Mouse (Mus musculus) intestine, embryonic 16.5 days (tissue): ENCODE data around the gene 1700061G19Rik. TPM values are rescaled to one million over a fixed set of nuclear protein-coding genes. Genes with fewer than 3 reads are reported as not detected.

ENCODE experiments used
- ATAC-seq: fragments of 200-750 bp; cut with Nextera tagmentation; 2 replicates; pipeline ENCODE4 v1.8.0; 2017; ENCODE audit warnings: moderate TSS enrichment, moderate library complexity
- H3K27ac ChIP-seq: fragments of 300-500 bp; sonication (generic); 2 replicates; pipeline ENCODE4 v1.5.1; 2014; ENCODE audit warnings: mild to moderate bottlenecking, low read length
- H3K27me3 ChIP-seq: fragments of 300-500 bp; sonication (generic); replicated peaks from 2 replicates; pipeline ENCODE4 v1.6.1; 2014; ENCODE audit warnings: low read length, control low read depth, mixed read lengths; ENCODE audit not compliant: control insufficient read depth, insufficient read depth
- H3K36me3 ChIP-seq: fragments of 300-500 bp; sonication (generic); 2 replicates; pipeline ENCODE4 v1.6.1; 2014; ENCODE audit warnings: low read length, control low read depth; ENCODE audit not compliant: control insufficient read depth, insufficient read depth
- H3K4me1 ChIP-seq: fragments of 300-500 bp; sonication (generic); 2 replicates; pipeline ENCODE4 v1.6.1; 2014; ENCODE audit warnings: low read length, control low read depth, mixed read lengths; ENCODE audit not compliant: control insufficient read depth, insufficient read depth
- H3K4me2 ChIP-seq: fragments of 300-500 bp; sonication (generic); 2 replicates; pipeline ENCODE4 v1.6.1; 2014; ENCODE audit warnings: low read depth, low read length, control low read depth
- H3K4me3 ChIP-seq: fragments of 300-500 bp; sonication (generic); 2 replicates; pipeline ENCODE4 v1.5.1; 2014; ENCODE audit warnings: mild to moderate bottlenecking, low read length
- H3K9ac ChIP-seq: fragments of 300-500 bp; sonication (generic); 2 replicates; pipeline ENCODE4 v1.6.1; 2014; ENCODE audit warnings: low read depth, low read length
- H3K9me3 ChIP-seq: fragments of 300-500 bp; sonication (generic); 2 replicates; pipeline ENCODE4 v1.6.1; 2016; ENCODE audit warnings: low read length, control low read depth; ENCODE audit not compliant: control insufficient read depth
- WGBS: fragments of 180-500 bp; shearing (Covaris S2); extraction: QIAGEN DNeasy Blood & Tissue Kit; methylation state at CpG from one replicate; pipeline ENCODE4 v1.1.7; 2014; 5-methylcytosine and 5-hydroxymethylcytosine counted together
- polyA plus RNA-seq: library from polyadenylated mRNA; unstranded; fragments of >200 nt; fragmentation: Nextera tagmentation; extraction: Ambion mirVana; gene quantifications from 2 replicates; pipeline ENCODE4 v1.2.1, GENCODE M21; 2015

1700061G19Rik gene
- polyA plus RNA-seq, 1 experiment from 2014 or later, result 0.17 TPM

DNA sequence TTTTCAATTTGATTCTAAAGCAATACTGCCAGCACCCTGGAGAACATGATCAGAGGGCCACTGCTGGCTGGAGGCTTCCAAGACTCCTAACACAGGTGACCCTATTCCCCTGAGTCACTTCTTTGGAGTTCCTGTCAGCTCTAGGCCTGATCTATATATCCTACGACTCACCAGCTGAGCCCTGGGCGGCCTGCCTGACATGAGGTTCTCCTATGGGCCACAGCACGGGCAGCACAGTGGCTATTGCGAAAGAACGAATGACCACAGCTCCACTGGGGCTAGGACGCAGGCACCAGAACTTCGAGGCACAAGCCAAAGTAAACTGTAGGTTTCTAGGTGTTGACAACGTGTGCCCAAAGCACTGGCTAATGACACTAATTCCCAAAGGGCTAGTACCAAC is 54.7 kb downstream of the 1700061G19Rik start:
- Histone ChIP-seq H3K4me3 (no peak overlapping the region), H3K4me2 (no peak overlapping the region), H3K9ac (no peak overlapping the region), H3K36me3 (no peaks in the 10 kb centered on the region; the same call in 1 of the 2 replicates), H3K27me3 (no peaks in the 10 kb centered on the region), H3K4me1 (peaks cover 21% of the 10 kb centered on the region), H3K9me3 (no peaks in the 10 kb centered on the region), H3K27ac (no peak overlapping the region)
- 86% methylated on average over 8 of the region's 8 CpGs for WGBS
- no peak for ATAC-seq

DNA sequence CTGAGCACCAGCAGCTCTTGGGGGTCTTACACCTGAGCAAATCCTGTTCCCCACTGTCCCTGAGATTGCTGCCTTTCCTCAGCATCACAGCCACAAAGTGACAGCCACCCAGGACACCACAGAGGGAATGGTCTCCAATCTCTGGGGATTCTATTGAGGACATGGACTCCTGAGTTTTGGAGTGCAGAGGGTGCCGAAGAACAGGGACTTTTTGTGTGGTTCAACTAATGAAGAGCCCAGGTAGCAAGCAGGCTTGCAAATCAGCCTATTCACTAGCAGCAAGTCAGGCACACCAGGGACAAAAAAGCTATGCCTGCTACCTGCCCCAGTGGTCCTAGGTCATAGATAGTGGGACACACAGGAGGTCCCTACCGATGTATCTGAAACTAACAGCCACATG is 58.1 kb downstream of the 1700061G19Rik start:
- H3K9ac ChIP-seq, result no peak overlapping the region
- no peaks in the 10 kb centered on the region for H3K9me3 ChIP-seq
- H3K36me3 ChIP-seq, result no peaks in the 10 kb centered on the region
- H3K4me3 ChIP-seq, result no peak overlapping the region
- WGBS, result 89% methylated on average over 2 of the region's 2 CpGs
- ATAC-seq, result no peak
- no peak overlapping the region for H3K27ac ChIP-seq
- no peak overlapping the region for H3K4me2 ChIP-seq
- no peaks in the 10 kb centered on the region for H3K27me3 ChIP-seq
- H3K4me1 ChIP-seq, result peaks cover 21% of the 10 kb centered on the region

DNA sequence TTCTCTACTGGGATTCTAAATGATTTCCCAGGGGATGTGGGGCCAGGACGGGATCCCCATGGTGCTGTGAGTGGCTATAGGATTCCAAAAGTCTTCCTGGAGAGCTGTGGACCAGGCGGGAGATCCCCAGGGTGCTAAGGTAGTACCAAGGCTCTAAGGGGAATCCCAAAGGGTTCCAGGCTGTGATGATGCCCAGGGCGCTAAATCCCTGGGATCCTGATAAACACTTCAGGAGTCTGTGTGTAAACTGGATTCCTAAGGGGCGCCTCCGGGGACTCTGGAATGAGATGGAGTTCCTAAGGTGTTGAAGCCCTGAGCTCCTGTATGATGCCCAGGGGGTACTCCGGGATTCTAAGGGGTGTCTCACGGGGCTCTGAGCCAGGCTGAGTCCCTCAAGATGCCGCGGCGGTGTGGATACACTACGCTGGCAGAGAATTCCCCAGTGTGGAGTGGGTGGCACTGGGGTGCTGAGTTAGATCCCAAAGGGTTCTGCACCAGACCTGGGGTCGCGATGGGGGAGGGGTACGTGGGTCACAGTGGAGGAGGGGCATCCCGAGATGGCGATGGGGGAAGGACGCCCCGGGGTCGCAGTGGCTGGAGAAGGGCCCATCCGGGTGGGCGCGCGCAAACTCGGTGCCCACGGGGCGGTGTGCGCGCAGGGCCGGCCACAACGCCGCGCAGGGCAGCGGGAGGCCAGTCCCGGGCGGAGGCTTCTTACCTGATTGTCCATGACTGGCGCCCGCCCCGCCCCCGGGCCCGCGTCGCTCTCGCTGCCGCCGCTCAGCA is 59.5 kb downstream of the 1700061G19Rik start:
- Histone ChIP-seq H3K4me3 (peak overlapping the region; percentile 92), H3K27me3 (no peaks in the 10 kb centered on the region), H3K4me1 (peaks cover 16% of the 10 kb centered on the region), H3K36me3 (no peaks in the 10 kb centered on the region), H3K4me2 (peak overlapping the region; percentile 75), H3K9me3 (no peaks in the 10 kb centered on the region), H3K9ac (peak overlapping the region; percentile 91), H3K27ac (peak overlapping the region; percentile 58)
- peak; percentile 78 for ATAC-seq
- 2% methylated on average over 25 of the region's 45 CpGs for WGBS

DNA sequence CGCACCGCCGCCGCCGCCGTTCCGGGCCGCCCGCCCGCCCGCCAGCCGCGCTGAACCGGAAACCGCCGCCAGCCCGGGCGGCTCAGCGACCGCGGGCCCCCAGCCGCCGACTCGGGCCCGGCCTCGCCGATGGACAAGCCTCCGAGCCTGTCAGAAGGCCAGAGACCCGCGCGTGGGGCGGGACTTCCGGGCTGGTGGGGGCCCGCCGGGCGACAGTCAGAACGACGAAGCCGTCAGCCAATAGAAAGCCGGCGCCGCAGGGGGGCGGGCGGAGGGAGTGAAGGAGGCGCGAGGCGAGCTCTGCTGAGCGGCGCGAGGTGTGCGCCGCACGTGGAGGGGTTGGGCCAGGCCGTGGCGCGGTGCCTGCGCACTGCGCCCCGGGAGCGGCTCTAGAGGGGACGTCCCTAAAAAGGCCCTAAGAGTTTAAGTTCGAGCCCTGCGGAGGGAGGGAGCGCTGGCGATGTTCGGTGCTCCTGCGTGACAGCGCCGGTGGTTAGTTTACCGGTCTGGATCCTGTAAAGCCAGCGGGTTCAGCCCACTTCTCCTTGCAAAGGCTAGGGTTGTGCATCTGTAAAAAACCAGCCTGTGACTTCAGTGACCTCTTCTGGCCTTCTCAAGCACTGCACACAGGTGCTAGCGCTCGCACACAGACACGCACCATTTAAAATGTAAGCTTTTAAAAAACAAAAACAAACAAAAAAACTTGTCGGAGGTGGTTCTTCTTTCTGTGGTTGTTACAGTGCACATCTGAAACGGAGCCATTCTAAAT is 60.3 kb downstream of the 1700061G19Rik start, which contains the start of gene Mllt1:
TSS of gene Mllt1 (minus strand) at position 53 of the 769 bp plus-strand sequence.
- peak within 1 kb of the TSS; percentile 91 for H3K9ac ChIP-seq
- H3K4me1 ChIP-seq, result peaks cover 16% of the 10 kb centered on the region
- peak within 1 kb of the TSS; percentile 75 for H3K4me2 ChIP-seq
- H3K36me3 ChIP-seq, result no peaks in the 10 kb centered on the region
- no peaks in the 10 kb centered on the region for H3K9me3 ChIP-seq
- H3K27ac ChIP-seq, result peak within 1 kb of the TSS; percentile 58
- ATAC-seq, result peak; percentile 99
- WGBS, result 4% methylated on average over 75 of the region's 76 CpGs
- peak within 1 kb of the TSS; percentile 92 for H3K4me3 ChIP-seq
- H3K27me3 ChIP-seq, result no peaks in the 10 kb centered on the region

DNA sequence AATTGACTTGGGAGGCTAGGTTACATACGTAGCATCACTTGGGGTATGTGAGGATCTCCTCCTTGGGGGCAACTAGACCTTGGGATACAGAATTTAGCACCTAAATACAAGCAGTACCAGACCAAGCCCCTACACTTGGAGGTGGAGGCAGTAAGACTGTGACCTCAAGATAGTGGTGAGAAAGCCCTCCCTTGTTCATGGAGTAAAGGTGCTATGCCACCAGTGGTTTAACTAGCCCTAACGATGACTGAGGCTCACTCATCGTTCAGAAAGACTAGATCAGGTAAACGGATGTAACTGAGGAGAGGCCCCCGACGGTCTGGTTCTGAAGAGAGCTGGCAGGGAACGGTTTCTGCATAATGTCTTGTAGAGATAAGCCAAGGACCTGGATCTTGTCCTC is 61.5 kb downstream of the 1700061G19Rik start:
- H3K4me2 ChIP-seq, result no peak overlapping the region
- H3K27me3 ChIP-seq, result no peaks in the 10 kb centered on the region
- H3K9ac ChIP-seq, result no peak overlapping the region
- no peaks in the 10 kb centered on the region for H3K9me3 ChIP-seq
- no peaks in the 10 kb centered on the region for H3K36me3 ChIP-seq
- no peak for ATAC-seq
- 93% methylated on average over 7 of the region's 7 CpGs for WGBS
- H3K27ac ChIP-seq, result no peak overlapping the region
- no peak overlapping the region for H3K4me3 ChIP-seq
- peaks cover 16% of the 10 kb centered on the region for H3K4me1 ChIP-seq

Other genes with a start within 250 kb of the 1700061G19Rik start
- gene Lonp1, start 248.6 kb upstream of the 1700061G19Rik start, polyA plus RNA-seq, result 56.5 and 57.6 TPM in 2 replicates
- gene Catsperd, start 247.3 kb upstream of the 1700061G19Rik start, polyA plus RNA-seq, result 0.55 and 0.81 TPM in 2 replicates
- 66.5 and 72.8 TPM in 2 replicates for gene Ranbp3, start 202.2 kb upstream of the 1700061G19Rik start, polyA plus RNA-seq
- gene Ndufa11, start 157.7 kb upstream of the 1700061G19Rik start, polyA plus RNA-seq, result 527 and 530 TPM in 2 replicates
- 15.7 and 16.6 TPM in 2 replicates for gene Vmac, start 157.5 kb upstream of the 1700061G19Rik start, polyA plus RNA-seq
- 7.0 and 7.9 TPM in 2 replicates for gene Nrtn, start 117.9 kb upstream of the 1700061G19Rik start, polyA plus RNA-seq
- 37.6 and 40.0 TPM in 2 replicates for gene Dus3l, start 110.7 kb upstream of the 1700061G19Rik start, polyA plus RNA-seq
- gene Prr22, start 105.2 kb upstream of the 1700061G19Rik start, polyA plus RNA-seq, result 0.84 and 1.6 TPM in 2 replicates
- gene Rfx2, start 44.5 kb upstream of the 1700061G19Rik start, polyA plus RNA-seq, result 2.5 and 3.4 TPM in 2 replicates
- not detected in 2 replicates for gene Acsbg2, start 1.0 kb upstream of the 1700061G19Rik start, polyA plus RNA-seq
- 22.6 and 26.2 TPM in 2 replicates for gene Mllt1, start 59.9 kb downstream of the 1700061G19Rik start, polyA plus RNA-seq
- 0.65 and 0.88 TPM in 2 replicates for gene Acer1, start 106.6 kb downstream of the 1700061G19Rik start, polyA plus RNA-seq
- 157 and 174 TPM in 2 replicates for gene Clpp, start 114.8 kb downstream of the 1700061G19Rik start, polyA plus RNA-seq
- 41.7 and 43.7 TPM in 2 replicates for gene Alkbh7, start 121.9 kb downstream of the 1700061G19Rik start, polyA plus RNA-seq
- 0.44 TPM in 1 of 2 replicates, not detected in the other for gene Pspn, start 124.5 kb downstream of the 1700061G19Rik start, polyA plus RNA-seq
- 57.9 and 60.9 TPM in 2 replicates for gene Gtf2f1, start 135.8 kb downstream of the 1700061G19Rik start, polyA plus RNA-seq
- 0.37 and 0.58 TPM in 2 replicates for gene Gm17949, start 136.0 kb downstream of the 1700061G19Rik start, polyA plus RNA-seq
- gene Khsrp, start 156.0 kb downstream of the 1700061G19Rik start, polyA plus RNA-seq, result 15.7 and 16.7 TPM in 2 replicates
- not detected in 2 replicates for gene Slc25a41, start 166.2 kb downstream of the 1700061G19Rik start, polyA plus RNA-seq
- gene Crb3, start 183.6 kb downstream of the 1700061G19Rik start, polyA plus RNA-seq, result 113 TPM in 2 replicates
- gene Slc25a23, start 184.4 kb downstream of the 1700061G19Rik start, polyA plus RNA-seq, result 5.7 and 6.7 TPM in 2 replicates
- gene Dennd1c, start 203.0 kb downstream of the 1700061G19Rik start, polyA plus RNA-seq, result 7.4 and 8.1 TPM in 2 replicates
- 20.3 and 22.6 TPM in 2 replicates for gene Tubb4a, start 212.3 kb downstream of the 1700061G19Rik start, polyA plus RNA-seq
- 6.0 and 6.2 TPM in 2 replicates for gene Tnfsf9, start 229.8 kb downstream of the 1700061G19Rik start, polyA plus RNA-seq